Mouse (Mus musculus) cerebellum, postnatal 36 days (tissue): ENCODE measurements at regions not wholly inside any gene's neighbourhood (a gene's known extent, or its start where the extent isn't known, plus 50 kb on each side); places are given as distances from the start of the nearest gene placed in this dataset.
"Not testable (repeated sequence)": the region's sequence is repeated elsewhere in the genome, so short reads cannot be mapped to it uniquely, and the experiment has no call there.

Source experiments
- DNase-seq, 2 experiments: peaks; one replicate each; pipeline ENCODE4 v3.0.0; 2021 to 2022; ENCODE audit warnings: mixed read lengths in 2 of 2

DNA sequence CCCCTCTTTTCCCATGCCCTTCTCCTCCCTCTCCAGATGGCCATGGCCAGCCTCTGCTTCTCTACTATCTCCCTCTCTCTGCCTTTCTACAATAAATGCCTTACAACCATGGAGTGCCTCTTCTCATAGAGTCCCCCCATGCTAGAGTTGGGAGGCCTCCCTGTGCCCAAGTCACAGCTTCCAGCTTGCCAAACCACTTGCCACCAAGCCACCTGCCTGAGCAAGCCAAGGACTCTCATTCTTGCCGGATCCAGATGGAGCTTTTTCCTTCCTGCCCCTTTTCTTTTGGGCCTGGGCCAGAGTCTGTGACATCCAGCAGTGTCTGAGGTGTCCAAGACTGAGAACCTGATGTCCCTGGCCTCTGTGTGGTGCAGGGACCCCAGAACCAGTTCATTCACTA lies 367.4 kb upstream of the Arhgap42 start:
- no peak for DNase-seq

DNA sequence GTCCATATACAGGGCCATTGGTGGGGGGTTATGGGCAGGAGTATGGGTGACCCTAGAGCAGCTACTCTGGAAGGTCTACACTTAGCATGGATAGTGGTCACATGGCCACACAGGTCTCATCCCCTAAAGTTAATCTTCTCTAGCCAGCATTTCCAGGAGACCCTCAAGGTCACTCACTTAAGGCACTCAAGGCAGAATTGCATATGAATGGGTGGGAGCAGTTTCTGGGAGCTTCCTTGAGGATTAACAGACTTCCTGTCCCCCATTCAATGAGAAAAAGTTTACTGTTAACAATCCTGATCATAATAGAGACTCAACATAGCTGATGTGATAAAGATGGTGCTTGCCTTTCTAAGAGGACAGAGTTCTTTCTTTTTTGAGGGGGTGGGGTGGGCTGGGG lies 352.4 kb upstream of the Arhgap42 start:
- no peak for DNase-seq

DNA sequence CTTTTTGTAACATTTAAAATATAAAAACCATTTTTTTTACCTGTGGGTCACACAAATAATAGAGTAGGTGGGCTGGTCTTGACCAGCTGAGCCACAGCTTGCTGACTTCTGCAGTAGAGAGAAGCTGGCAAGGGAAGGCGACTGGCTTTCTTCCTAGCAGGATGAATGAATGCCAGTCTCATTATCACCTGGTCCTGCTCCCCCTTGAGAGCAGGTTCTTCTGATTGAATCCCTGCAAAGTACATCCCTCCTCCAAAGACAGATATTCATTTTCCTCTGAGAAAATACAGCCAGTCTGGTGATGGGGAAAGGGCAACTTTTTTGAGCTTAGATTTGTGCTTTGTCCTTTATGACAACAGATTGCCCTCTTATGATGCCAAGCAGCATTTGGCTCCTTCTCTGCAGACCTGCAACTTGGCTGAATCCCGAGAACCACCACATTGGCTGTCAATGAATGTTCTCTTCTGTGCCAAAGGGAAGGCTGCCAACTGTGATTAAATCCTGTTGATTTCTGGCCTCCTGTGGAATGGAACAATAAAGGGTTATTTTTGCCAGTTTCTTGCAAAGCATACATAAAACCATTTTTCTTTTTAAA lies 344.2 kb upstream of the Arhgap42 start:
- DNase-seq = peak; percentile 83 to 96

DNA sequence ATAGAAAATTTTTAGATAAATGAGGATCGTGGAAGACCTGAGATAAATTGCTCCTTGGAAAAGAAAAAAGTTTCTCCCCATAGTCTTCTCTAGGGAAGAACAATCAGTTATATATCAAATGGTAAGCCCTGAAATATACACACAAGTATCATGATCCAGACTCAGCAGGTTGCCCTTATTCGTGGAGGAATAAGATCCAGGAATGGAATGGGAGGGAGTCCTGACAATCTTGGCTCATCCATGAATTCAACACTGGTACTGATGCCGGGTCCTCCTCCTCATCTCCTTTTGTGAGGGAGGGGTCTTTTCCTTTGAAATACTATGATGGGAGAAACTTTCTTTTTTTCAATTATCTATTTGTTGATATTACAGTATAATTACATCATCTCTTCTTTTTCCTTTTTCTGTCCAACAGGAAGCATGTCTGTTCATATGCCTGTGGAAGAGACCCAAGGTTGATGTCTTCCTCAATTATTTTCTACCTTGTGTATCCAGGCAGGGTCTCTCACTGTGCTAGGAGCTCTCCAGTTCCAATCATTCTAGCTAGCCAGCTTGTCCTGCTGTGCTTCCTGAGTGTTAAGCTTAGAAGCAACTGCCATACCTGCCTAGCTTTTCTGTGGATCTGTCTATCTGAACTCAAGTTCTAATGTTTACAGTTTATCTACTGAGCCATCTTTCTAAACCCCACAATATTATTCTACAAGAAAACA lies 343.6 kb upstream of the Arhgap42 start:
- DNase-seq = peak; percentile 21 to 53

DNA sequence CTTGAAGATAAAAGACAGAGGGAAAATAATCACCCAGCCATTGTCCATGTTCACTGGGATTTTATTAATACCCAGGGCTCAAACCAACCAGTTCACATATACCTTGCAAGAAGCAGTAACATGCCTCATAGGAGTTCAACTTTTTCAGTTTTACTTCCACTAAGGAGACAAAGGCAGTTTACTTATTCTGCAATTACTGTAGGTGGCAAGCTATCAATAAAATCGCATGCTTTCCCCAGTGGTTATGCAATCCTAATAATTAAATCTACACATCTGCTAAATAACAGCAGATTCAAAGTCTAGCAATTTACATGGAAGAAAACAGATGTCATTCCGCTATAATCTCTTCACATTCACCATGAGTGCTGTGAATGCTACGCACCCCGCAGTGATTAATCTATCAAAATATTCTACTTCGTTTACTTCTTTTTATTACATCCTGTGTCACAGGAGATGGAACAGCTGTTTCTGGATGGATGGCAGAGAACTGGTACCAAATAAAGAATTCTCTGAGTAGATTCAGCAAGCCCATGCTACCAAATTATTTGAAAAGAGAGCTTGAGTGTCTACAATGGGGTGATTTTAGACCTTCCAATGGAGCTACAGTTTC lies 329.2 kb upstream of the Arhgap42 start:
- no peak for DNase-seq

DNA sequence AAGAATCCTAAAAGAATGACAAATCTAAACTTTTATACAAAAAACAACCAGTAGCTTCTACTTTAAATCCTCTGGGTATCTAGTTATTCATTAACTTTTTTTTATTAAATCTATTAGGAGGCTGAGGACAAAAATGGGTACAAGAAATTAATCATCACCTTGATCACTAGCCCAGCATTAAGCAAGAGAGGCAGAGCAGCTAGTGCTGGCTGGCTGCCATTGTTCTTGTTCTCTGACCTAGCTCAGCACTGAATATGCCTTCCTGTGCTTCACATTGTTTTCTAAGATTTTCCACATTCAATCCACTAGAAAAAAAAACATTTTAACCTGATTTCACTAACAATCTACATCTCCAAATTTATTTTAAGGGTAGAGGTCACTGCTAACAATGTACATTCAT lies 325.6 kb upstream of the Arhgap42 start:
- DNase-seq = peak in 1 of 2 experiments; percentile 25

DNA sequence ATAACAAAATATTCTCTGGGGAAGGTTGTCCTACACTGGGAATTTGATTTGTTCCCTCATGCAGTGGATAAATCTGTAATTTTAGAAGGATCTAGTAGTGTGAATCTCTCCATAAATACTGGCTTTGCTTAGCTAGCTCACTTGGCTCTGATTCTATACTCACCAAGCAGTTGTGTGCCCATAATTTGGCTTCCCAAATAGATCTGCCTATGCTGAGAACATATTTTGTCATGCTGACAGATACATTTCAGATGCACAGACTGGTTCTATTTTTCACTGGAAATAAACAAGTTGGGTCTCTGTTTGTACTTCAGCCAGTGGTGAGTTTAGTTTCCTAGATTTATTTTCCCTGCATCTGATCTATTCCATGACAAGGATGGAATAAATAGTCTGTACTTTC lies 309.8 kb upstream of the Arhgap42 start:
- DNase-seq = no peak

DNA sequence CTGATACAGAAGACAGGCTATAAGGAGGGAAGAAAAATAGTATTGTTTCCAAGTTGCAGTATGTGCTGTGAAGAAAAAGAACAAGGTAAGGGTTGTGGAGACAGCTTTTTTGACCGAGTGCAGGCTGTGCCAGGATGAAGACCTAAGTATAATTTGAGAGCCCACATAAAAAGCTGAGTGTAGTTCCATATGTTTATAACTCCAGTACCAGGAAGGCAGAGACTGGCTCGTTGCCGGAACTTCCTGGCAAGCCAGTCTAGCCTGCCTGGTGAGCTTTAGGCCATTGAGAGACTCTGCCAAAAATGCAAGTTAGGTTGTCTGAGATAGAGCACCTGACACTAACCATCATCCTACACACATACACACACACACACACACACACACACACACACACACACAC lies 308.7 kb upstream of the Arhgap42 start:
- peak; percentile 53 to 57 for DNase-seq

DNA sequence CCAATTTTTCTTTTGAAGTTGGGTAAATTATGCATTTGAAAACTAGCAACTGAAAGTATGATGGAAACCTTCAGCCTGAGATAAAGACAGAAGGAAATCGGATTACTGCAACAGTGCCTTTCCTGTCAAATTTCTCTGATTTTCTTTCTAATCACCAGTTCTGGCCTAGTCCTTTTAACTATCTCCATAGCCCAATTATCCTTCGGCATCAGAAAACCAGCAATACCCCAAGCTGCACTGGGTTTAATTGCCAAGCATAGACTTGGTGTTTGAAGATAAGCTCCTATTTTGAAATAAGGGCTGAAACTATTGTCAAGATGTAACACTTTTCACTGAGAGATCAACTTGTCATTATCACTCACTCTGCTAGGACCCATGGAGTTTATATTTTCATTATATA lies 308.2 kb upstream of the Arhgap42 start:
- no peak for DNase-seq

DNA sequence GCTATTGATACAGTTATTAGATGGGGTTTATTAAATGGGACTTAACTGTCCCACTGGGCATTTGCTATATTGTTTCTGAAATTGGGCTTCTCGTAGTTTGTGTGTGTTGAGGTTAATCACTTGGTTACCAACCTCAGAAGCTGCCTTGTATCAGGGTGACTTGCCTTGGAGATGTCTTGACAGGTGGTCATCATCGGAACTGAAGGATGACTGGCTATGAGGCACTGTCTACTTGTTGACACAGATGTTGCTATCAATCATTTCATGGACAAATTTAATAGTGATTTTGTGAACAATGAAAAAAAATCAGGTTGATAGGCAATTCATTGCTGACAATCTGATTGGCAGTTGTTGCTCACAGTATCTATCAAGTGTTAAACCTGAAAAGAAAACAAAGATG lies 261.4 kb upstream of the Arhgap42 start:
- DNase-seq = no peak

DNA sequence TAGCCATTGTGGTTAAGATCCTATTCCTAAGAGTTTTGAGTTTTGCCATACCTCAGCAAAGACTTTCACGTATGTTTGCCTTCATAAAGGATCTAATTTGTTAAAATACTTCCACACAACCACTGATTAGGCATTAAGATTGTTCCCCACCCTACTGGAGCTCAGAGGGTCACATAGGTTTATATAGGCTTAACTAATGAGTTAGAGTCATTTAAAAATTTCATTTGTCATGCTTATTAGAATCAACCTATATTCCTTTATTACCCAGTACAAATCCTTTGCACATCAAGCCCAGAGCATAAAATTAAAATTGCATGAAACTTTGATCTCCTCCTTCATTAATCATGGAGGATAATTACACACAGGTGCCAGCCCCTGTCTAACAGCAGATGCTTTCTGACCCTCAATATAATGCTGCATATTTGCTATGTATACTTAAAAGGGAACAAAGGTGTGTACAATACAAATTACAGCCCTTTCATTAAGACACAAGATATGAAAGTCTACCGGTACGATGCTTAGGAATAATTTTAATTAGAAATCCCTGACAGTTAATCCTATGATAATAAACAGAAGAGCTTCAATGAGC lies 254.8 kb upstream of the Arhgap42 start:
- no peak for DNase-seq

DNA sequence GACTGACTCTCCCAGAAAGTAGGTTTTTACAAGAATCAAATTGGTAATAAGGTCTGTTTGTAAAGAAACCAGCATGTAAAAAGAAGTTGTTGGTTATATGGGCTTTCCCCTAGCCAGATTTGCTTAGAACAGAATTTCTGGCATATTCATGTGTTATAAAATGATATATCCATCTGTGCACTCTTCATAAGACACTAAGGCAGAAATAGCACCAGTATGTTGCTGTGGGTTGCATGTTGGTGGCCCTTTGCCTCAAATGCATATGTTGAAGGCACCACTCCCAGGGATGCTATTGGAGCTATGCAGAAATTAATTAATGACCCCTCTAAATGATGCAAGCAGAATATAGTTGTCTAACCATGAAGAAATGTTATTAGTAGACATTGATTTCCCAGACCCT lies 238.2 kb upstream of the Arhgap42 start:
- DNase-seq = no peak

DNA sequence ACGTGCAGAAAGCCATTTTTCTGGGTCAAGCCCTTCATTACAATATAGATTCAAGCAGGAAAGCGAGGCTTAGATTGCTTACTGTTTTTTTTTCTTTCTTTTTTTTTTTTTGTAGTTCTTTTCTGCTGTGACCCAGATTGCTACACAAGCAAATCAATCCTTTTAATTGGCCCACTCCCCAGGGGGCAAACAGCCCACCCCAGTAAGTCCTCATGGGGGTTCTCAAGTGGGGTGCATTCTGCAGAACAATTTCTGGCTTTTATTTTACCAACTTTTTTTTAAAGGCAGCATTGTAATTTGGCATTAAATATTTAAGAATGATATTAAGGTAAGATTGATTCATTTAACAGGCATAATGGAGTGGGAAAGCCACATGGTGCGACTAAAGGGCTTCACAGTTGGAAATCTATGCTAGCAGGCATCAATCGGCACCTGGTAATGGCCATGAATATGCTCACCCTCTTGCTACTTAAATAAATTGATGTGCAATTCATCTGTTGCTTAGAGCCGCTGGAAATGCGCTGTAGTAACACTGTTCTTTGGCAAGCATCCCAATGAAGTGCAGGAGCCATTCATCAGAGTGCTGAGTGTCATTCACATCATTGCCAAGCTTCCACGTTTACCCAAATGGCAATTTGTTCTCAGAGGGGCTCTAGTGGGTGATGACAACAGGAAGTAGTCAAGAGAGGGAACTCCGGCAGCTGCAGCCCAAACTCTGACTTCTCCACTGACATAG lies 236.3 kb upstream of the Arhgap42 start:
- DNase-seq = no peak

DNA sequence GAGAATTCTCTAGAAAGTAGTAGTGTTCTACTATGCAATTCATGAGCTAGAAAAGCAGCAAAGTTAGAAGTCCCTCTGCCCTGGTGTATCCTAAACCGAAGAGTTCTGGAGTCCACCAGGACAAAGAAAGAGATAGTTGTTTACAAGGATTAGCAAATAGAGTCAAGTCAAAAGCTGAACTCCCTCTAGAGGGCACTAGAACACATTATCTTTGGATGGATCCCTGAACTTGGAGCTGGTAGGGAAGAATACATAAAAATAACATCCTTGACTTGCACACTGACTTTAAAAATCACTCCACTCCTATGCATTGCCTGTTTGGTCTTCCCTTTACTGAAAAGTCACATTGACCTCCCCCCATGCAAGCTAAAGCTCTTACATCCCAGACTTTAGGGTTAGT lies 205.3 kb upstream of the Arhgap42 start:
- no peak for DNase-seq

DNA sequence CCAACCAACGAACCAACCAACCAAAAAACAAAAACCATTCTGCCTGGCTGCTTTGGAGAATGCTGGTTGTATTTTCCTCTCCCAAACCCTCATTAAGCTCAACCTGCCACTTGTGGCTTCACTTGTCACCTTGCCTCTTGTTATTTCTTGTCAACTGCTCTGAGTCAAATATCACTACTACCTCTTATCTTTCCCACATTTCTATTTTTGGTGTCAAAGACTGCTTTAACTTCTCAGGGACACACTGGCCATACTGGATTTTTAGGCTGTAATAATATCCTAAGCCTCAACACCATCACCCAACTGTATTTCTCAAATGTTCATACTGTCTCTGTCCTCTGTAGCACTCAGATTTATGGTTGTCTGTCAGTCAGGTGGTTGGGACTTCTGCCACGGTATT lies 181.4 kb upstream of the Arhgap42 start:
- no peak for DNase-seq

DNA sequence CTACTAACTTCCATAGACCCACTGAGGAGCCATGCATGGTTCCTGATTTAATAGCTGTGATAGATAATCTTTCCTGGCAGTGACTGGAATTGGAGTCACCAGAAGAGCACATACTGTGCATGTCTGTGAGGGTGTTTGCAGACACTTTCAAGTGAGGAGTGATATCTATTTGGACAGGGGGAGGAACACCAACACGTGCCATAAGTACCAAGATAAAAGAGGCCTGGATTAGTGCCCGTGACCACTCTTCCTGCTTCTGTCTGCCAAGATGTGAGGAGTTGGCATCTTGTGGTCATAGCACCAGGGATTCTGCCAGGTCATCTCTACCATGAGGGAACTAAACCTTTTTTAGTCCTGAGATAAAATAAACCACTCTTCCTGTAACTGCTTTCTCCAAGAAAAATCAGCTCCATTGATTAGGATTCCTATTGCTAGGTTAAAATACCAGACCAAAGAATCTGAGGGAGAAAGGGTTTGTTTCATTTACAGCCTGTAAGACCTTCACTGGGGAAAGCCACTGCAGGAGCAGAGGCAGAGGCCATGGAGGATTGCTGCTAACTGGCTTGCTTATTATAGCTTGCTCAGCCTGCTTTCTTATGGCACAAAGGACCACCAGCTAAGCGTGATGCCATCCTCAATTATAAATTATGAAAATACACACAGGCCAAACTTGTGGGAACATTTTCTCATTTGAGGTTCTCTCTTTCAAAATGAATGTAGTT lies 173.7 kb upstream of the Arhgap42 start:
- no peak for DNase-seq

DNA sequence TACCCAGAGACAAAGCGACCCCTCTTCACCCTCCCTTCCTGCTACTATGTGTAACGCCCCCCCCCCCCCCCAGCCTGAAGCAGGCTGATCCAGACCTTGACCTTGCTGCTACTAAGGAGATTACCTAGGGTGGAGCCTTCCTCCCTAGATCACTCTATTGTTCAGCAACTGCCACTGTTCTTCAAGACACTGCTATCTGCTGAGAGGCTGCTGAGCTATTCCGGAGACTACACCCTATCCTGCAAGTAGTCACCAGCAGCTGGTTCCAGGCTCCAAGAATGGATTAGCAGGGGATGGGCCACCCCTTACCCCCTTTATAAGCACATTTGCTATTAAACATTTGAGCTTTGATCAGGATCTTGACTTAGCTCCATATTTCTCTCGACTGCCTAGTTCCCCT lies 155.3 kb upstream of the Arhgap42 start:
- not testable (repeated sequence) for DNase-seq

DNA sequence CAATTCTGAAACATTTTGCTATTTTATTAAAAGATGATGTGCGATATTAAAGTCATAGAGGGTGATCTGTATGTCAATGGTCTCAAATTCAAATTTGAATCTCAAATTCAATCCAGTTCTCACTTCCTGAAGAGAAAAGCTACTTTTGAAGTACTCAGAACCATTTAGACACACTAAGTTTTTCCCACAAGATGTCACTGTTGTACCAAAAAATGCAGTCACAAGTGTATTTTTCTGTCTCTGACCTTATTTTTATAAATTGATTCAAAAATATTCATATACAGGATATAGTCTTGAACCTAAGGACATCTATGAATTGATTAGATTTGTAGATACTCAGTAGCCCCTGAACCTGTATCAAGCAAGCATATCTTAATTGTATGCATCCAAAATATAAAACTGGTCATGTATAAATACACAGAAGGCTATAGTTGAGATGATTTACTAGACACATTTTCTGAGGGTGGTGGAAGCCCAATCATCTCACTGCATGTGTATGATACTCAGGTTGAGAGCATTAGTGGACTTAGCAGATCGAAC lies 137.8 kb upstream of the Arhgap42 start:
- no peak for DNase-seq

DNA sequence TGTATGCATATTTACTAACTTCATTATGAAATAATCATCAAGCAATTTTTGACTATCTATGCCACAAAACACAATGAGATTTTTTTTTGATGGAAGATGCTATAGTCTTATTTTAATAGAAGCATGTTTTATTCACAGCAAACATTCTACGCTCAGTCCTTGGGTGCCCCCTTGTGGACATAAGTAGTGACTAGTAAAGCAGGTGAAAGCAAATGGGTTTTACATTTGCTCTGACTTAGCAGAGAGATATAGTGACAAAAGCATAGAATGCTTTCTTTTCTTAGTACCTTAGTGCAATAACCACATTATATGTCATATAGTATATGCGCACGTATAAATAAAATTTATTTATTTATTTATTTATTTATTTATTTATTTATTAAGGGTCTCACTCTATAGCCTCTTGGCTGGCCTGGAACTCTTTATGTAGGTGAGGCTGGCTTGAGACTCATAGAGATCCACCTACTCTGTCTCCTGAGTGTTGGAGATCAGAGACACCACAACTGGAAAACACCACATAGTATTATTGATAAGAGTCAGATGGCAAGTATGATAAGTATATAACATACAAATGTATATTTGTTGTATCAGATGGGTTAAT lies 136.5 kb upstream of the Arhgap42 start:
- peak; percentile 40 to 60 for DNase-seq

DNA sequence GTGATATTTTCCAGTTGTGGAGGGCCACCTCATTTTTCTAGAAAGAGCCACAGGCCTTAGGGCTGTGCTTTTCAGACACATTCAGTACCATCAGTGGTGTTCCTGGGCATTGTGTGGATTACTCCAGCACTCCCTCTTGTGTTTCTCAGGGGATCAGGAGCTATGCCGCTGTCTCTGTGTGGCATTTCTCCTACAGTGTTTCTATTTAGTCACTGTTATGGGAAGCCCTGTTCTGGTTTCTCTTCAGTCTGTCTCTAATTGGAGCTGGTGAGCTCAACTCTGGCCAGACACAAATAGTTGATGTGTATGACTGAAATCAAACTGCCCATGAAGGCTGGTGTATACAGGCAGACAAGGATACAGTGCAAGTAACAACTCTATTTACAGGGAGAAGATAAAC lies 133.7 kb upstream of the Arhgap42 start:
- DNase-seq = no peak

DNA sequence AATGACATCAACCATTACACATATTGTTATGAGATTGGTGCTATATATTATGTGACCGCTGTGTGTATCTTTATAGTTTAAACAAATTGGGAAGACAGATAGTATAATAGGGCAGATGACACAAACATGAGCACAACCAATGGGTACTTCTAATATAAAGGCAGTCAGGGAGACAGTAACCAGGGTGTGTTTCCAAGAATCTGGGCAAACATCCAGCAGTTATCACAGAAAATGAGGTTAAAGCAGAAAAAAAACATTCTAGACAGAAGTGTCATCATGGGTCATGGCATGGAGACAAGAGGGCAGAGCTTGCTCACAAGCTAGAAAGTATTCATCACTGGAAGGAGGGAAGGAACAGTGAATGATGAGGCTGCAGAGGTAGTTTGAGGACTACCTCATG lies 129.8 kb upstream of the Arhgap42 start:
- DNase-seq = no peak
